Mouse (Mus musculus): ENCODE results near the gene Jmjd1c.

Gene Jmjd1c

DNA sequence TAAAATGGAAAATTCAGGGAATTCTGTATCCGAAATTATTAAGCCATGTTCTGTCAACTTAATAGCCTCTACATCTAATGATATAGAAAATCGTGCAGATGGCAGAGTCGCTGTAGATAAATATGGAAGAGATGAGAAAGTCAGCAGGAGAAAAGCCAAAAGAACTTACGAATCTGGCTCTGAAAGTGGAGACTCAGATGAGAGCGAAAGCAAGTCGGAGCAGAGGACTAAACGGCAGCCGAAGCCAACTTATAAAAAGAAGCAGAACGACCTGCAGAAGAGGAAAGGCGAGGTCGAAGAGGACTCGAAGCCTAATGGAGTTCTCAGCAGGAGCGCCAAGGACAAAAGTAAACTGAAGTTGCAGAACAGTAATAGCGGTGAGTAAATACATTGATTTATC, 130.6 kb downstream of the Jmjd1c start:
- no peak for DNase-seq (ENCODE audit: low spot score)

DNA sequence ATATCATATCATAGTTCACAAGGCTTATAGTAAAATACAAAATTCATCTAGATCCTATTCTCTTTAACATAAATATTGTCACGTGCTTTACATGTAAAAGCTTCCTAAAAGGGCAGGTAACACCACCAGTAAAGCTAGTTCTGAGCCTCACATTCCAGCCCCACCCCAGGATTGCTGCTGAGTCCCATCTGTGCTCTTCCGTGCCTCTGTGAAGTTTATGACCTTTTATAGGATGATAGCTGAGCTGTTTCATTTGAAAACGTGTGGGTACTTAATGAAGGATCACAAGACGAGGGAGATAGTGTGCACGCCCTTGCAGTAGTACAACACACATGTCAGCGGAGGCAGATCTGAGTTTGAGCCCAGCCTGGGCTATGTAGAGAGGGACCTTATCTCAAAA, 134.5 kb downstream of the Jmjd1c start:
- DNase-seq (ENCODE audit: low spot score) = no peak

DNA sequence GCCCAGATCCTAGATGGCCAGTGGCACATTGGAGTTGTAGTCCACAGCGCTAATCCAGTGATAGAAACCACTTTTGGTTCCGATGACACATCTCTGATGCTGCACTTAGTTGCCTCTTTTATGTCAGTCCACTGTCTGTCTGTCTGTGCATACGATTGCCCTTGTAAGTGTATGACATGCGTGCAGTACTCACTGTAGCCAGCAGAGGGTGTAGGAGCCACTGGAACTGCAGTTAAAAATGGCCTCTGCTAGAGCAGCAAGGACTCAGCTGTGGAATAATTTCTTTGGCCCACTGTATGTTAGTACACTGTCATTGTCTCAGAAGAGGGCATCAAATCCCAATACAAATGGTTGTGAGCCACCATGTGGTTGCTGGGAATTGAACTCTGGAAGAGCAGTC, 151.2 kb downstream of the Jmjd1c start:
- DNase-seq (ENCODE audit: low spot score) = peak; percentile 29

DNA sequence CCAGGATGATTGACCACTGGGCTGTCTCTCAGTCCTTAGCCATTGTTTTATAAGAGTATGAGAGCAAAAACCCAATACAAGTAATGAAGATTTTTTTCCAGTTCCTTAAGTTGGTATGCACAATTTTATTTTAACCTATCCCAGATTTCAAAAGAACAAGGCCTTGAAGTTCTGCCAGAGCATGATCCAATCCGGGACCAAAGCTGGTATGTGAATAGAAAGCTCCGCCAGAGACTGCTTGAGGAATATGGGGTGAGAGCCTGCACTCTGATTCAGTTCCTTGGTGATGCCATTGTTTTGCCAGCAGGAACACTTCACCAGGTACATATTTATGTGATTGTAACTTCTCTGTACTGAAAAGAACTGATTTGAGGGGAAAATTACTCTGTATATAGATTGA, 153.6 kb downstream of the Jmjd1c start:
- DNase-seq (ENCODE audit: low spot score) = no peak

DNA sequence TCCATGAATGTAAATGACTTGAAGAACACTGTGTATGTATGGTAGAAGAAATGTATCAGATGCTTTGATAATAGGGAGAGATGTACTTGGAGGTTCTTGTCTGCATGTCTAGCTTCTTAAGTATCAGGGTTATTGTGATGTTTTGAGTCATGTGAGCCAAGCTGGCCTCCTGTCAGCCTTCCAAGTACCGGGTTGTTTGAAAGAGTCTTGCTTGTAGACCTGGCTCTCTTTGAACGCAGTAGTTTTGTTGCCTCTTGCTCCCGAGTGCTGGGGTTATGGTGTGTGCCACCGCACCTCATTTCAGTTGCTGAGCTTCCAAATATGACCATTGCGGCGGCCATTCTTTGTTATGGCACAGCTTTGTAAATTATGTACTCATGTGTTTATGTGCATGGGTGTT, 154.9 kb downstream of the Jmjd1c start:
- no peak for DNase-seq (ENCODE audit: low spot score)

DNA sequence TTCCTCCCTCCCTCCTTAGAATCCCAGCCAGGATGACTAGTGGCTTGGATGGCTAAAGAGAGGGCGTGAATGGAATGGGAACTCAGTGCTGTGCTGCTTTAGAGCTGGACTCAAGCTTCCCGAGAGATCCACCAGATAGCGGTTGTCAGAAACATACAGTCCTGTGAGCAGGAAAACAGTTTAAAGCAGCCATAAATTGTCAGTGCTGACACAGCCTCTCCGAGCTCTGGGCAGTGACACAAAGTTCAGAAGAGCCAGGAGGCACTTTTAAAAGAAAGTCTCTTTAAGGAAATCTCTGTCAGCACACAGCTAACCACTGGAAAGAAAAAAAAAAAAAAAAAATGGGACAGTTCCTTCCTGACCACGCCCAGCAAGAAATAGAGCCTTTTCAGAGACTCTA, 156.4 kb downstream of the Jmjd1c start:
- peak; percentile 15 for DNase-seq (ENCODE audit: low spot score)

DNA sequence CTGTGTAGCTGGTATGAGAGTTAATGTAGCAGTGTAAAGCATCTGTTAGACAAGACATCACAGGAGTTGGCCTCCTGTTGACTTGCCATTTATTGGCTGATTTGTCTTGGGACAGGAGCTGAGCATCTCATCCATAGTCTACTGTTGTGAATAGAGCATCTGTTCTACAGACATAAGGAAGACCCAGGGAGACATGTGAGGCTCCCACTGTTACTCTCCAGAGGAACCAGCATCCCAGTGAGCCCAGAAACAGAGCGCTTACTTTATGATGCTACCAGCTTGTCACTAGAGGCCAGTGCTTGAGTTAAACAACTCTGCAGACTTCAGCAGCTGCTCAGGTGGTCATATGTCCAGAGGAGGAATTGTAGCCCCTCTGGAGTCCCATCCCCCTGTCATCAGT, 157.2 kb downstream of the Jmjd1c start:
- no peak for DNase-seq (ENCODE audit: low spot score)

DNA sequence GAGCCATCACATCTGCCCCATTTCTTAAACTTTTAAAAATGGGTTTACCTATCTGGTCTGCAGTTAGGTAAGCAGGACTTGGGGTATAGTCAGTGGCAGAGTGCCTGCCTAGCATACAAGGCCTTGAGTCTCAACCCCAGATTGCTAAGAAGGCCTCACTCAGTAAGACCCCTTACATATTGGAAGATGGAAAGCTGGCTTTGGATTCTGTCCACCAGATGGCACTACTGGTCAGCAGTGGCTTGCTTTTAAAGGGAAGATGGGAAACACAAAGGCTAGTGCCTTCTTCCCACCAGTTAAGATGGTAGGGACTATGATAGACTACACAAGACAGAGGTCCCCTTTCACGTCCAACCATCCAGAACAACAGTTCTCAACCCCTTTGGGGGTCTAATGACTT, 168.9 kb downstream of the Jmjd1c start:
- peak; percentile 52 for DNase-seq (ENCODE audit: low spot score)

DNA sequence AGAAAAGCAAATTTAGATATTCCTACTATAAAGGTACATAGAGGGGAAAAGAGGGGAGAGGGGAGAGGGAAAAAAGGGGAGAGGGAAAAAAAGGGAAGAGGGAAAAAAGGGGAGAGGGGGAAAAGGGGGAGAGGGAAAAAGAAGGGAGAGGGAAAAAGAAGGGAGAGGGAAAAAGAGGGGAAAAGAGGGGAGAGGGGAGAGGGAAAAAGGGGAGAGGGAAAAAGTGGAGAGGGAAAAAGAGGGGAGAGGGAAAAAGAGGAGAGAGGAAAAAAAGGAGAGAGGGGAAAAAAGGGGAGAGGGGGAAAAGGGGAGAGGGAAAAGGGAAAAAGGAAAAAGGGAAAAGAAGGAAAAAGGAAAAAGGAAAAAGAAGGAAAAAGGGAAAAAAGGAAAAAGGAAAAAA, 180.0 kb downstream of the Jmjd1c start:
- DNase-seq (ENCODE audit: low spot score) = no peak

DNA sequence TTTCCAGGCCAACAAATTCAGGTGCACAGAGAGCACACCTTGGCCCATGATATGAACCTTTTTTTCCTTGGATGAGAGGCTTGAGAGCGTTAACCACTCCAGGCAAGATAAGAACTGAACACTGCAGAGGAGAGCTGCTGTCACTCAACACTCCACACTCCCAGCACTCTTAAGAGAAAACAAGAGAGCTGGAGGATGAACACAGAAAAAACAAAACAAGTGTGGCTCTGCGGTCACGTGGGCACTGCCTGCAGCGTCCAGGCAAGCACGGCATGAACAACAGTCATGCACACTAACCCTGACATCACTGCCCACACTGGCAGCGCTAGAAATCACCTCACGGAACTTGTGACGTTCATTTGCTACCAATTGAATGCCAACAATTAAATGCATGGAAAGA, 185.9 kb downstream of the Jmjd1c start:
- DNase-seq (ENCODE audit: low spot score) = no peak

DNA sequence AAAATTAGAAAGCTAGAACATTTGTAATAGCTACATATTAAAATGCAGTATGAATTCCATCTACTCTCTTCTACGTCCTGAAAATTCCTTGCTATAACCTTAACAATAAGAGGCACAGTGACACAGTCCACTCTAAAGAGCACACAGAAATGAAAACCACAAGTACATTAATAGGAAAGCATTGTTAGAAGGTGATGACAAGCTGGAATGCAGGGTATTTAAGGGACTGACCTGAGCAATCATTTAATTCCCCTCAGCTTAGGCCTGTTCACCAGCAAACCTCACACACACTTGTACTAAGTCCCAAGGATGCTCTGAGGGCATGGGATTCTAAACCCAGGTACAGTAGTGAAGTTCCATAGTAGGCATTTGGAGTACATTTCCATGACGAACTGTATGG, 186.6 kb downstream of the Jmjd1c start:
- no peak for DNase-seq (ENCODE audit: low spot score)

DNA sequence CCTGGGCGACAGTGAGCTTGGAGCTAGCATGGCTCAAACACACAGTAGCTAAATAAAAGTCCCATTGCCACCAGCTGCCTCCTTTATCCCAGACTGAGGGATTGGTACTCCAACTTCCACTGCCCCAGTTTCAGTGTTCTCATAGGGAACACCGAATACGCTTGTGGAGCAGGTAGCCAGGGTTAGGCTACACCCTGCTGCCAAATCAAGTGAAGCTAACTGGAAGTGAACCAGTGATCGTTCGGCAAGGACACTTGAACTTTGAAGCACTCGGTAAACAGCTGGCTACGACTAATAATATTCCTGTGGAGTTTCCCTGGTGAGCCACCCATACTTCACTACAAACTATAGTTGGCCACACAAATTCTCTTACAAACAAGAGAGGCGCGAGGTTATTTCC, 187.6 kb downstream of the Jmjd1c start:
- no peak for DNase-seq (ENCODE audit: low spot score)

DNA sequence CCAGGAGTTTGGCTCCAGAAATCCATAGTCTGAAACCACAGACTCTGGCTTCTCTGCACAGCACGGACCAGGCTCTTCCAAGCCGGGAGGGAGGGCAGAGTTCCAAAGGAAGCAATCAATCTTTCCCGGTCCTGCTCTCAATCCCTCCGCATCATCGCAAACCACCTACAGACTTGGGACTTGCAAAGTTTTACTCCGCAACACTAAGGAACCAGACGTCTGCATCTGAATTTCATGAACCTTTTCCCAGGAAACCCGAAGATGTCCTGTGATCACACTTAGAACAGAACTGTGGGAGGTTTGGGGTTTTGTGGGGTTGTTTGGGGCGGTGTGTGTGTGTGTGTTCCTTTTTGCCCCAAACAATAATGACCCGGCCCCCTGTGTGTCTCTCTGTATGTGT, 188.4 kb downstream of the Jmjd1c start:
- DNase-seq (ENCODE audit: low spot score) = peak; percentile 26

DNA sequence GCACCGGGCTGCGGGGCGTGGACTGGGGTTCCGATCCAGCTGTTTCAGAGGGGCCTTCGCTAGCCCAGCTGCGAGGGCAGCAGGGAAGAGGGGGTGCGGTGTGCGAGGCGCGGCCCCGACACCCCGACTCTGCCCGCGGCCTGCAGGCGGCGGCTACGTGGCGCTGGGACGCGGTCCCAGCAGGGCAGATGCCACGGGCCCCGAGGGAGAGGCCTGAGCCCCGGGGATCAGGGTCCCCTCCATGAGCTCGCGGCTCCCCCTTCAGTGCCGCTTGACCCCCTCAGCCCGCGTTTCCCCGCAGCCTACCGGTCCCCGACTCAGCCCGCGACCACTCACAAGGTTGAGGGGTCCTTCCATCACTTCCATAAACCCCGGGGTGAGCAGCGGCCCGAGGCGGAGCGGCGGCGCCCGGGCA, 188.8 kb downstream of the Jmjd1c start:
- DNase-seq (ENCODE audit: low spot score) = peak; percentile 34

DNA sequence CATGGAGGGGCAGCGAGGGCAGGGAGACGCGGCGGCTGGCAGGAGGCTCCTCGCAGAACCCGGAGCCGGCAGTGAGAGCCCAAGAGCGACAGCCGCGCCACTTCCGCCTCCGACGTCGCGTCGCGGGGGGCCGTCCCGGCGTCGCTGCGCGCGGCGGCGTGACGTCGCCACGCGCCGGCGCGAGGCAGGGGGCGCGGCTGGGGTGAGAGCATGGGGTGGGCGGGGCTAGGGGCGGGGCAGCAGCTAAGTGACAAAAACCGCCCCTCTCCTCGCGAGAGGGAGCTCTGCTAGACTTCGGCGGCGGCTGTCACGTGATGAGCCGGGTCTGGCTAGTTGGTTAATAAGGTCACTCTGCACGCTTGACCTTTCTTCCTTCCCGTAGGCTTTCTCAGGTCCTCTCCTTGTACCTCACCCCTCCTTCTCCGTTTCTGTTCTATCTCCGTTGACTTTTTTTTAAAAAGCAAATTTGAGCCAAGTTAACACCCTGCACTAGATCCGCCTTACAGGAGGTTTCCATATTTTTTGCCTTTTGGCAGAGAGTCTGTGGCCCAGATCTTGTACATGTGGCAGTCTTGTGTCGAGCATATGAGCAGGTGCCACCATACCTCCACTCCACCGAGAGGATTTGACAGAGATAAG, 189.4 kb downstream of the Jmjd1c start, which contains the start of gene Nrbf2:
TSS of gene Nrbf2 (minus strand) at position 130 of the 639 bp plus-strand sequence.
- peak; percentile 82 for DNase-seq (ENCODE audit: low spot score)

DNA sequence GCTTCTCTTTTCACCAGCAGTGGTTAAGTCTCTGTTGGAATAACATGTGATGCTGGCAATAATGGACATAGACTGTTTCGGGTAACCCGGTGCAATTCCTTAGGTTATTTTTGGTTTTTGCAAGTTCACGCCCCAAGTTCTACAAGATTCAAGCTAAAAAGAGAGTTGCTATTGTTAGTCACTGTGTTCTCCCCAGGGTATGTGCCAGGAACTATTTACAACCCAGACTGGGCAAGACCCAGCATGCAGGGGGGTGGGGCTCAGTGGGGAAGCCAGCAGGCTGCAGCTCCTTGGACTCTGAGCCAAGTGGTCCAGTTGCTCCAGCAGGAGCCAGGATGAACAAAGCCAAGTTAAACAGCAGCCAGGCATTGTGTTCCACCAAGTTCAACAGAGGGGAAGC, 192.0 kb downstream of the Jmjd1c start:
- DNase-seq (ENCODE audit: low spot score) = peak; percentile 89

DNA sequence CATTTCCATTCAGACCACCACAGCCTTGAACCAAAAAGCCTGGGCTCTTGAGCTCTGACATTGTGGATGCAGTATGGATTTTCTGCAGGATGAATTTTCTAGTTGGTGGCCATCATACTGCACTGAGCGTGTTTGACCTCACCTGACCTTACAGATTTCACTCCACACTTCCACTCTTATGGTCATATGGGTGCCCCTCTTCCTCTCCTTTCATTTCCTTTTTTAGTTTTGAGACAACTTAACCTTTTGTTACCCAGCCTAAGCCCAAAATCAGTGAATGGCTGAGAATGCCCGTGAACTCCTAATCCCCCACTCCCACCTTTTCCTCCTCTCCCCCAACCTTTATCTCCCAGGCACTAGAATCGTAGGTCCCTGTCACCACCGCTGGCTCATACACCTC, 194.7 kb downstream of the Jmjd1c start:
- no peak for DNase-seq (ENCODE audit: low spot score)

DNA sequence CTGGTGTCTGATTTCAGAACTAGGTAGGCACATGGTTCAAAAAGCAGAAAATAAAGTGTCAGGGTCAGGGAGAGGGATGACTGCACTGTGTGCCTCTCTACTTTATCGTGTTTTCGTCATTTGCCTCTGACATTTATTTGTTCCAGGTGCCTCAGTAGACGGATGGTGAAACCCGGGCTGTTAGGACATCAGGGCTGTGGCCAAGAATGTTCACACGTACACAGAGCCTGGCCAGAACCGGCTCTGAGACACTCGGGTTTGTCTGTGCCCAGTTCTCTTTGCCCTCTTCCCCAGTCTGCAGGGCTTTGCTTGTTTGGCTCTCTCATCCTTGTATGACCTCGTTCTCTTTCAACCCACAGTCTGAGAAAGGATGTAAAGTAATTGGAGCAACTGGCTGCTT, 195.2 kb downstream of the Jmjd1c start:
- DNase-seq (ENCODE audit: low spot score) = no peak

DNA sequence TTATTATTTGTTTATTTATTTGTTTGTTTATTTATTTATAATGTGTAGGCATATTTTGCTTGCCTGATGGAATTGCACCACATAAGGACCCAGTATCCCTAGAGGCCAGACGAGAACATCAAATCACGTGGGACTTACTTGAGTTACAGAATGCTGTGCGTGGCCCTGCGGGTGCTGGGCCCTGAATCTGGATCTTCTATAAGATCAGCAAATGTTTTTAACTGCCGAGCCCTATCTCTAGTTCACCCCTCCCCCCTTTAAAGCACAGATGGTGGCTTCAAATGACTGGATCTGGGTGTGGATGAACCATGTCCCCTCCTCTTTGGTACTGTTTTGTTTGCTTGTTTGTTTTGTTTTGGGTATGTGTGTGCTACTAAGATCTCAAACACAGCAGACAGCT, 199.4 kb downstream of the Jmjd1c start:
- DNase-seq (ENCODE audit: low spot score) = no peak

DNA sequence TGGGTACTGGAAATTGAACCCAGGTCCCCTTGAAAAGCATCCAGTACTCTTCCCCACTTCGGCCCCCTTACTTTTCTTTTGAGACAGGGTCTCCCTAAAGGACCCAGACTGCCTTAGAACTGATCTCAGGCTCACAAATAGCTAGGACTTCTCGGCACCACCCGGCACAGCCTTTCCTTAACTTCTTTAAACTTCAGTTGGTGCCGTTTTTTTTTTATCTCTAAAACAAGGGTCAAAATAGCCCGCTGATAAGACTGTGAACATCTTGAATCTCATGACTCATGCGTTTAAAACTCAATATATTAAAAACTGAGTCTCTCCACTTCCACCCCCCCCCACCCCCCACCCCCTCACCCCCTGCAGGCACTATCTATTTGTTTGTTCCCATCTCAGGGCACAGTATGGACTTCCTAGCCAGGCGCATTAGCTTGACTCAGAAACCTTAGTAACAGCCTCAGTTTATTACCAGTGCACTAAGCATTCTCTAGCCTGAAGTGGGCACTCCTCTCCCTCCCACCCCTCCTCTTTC, 200.1 kb downstream of the Jmjd1c start:
- DNase-seq (ENCODE audit: low spot score) = no peak

DNA sequence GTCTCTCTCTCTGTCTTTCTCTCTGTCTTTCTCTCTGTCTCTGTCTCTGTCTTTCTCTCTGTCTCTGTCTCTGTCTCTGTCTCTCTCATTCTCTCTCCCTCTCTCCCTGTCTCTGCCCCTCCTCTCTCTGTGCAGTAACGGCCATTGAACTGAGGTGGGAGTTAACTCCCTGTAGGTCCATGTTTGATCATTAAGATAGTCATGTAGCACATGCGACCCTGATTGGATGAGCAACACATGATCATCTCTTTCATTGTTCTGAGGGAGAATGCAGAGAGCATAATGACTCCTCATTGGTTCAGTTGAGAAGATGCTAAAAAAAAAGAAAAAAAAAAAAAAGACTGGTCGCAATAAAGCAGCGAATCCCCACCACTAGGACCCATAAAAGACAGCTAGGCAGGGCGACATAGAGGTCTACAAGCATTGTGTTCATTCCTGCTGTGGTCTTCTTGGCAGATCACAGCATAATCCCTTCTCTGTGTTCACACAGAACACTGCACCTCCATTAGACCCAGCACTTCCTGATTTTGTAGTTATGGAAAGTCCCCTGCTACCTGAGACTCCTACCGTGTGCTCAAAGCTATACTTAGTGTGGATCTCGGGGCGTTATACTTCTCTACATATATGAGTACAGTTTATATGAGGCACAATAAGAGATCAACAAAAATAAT, 200.7 kb downstream of the Jmjd1c start:
- DNase-seq (ENCODE audit: low spot score) = no peak

DNA sequence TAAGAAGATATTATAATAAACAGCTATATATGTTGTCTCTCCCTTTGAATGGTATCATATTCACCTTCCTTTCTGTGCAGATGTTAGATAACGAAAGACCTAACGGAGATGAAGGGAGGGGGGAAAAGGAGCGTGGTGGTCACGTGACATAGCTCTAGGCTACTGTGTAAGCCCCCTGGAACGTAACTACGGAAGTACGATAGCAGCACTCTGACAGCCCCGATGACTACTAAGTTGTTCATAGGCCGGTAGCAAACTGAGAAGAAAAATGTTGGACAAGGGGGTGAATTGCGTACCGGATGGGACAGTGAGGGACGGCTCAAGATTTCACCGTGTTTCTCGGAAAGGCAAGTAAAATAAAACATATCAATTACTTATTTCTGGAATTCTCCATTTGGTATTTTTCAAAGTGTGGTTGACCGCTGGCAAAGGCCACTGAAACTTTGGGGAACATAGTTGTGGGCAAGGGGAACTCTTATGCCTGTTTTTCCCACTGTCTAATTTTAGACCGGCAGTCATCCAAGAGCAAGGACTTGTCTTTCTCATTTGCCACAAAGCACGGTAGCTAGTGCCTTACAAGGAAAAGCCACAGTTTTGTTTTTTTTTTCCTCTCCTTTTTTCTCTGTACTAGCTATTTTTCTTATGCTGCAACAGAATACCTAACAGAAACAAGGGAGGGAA, 201.4 kb downstream of the Jmjd1c start:
- DNase-seq (ENCODE audit: low spot score) = no peak

DNA sequence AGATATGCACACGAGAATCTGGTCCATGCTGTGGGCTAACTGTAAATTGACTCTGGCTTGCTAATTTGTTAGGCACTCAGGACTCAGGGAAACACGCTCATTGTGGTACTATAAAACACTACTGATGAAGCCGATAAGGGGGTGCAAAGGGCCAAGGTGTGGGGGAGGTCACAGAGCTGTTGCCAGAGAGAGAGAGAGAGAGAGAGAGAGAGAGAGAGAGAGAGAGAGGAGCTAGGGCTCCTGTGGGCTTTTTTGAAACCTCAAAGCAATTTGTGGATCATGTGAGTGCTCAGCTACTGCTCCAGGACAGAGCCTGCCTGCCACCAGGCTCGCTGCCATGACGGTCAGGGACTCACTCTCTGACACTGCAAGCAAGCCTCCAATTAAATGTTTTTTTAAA, 202.9 kb downstream of the Jmjd1c start:
- DNase-seq (ENCODE audit: low spot score) = no peak

All from urinary bladder, postnatal 14 days (tissue).